Mouse (Mus musculus) urinary bladder, adult 2 months (tissue): Measurements from ENCODE around the gene Itpripl1. TPM values are rescaled to one million over a fixed set of nuclear protein-coding genes. Genes with fewer than 3 reads are reported as not detected.
"Not testable (repeated sequence)": the region's sequence is repeated elsewhere in the genome, so short reads cannot be mapped to it uniquely, and the experiment has no call there.

Experiments
- DNase-seq: peaks from one replicate; pipeline ENCODE4 v3.0.0; 2022; ENCODE audit warnings: low spot score
- polyA plus RNA-seq: library from polyadenylated mRNA; depleted of rRNA; stranded (reverse); fragments of >200 nt; gene quantifications from 2 replicates; pipeline ENCODE4 v1.2.3, GENCODE M21; 2012; rRNA removed

The Itpripl1 gene
- polyA plus RNA-seq, 1 experiment: 10.4 TPM

GRCm38 (mm10) chr2:127092000-127092399 lies 51.2 kb downstream of the Itpripl1 start:
- no peak for DNase-seq

DNA sequence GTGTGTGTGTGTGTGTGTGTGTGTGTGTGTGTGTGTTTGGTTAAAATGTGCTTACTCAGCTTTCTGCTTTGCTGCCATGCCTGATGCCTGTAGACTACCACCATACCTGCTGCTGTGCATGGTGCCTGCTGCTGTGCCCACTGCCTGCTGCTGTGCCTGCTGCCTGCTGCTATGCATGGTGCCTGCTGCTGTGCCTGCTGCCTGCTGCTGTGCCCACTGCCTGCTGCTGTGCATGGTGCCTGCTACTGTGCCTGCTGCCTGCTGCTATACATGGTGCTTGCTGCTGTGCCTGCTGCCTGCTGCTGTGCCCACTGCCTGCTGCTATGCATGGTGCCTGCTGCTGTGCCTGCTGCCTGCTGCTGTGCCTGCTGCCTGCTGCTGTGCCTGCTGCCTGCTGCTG lies 53.1 kb downstream of the Itpripl1 start:
- DNase-seq: not testable (repeated sequence)

Other genes with a start within 250 kb of the Itpripl1 start
- gene Sppl2a, start 210.2 kb downstream of the Itpripl1 start, polyA plus RNA-seq: 53.6 and 58.1 TPM in 2 replicates
- 7.1 and 7.6 TPM in 2 replicates for gene Ap4e1, start 134.7 kb downstream of the Itpripl1 start, polyA plus RNA-seq
- gene Blvra, start 72.8 kb downstream of the Itpripl1 start, polyA plus RNA-seq: 41.6 and 46.7 TPM in 2 replicates
- 2.6 and 3.2 TPM in 2 replicates for gene Ncaph, start 9.5 kb downstream of the Itpripl1 start, polyA plus RNA-seq
- gene 1810024B03Rik, start 64.8 kb upstream of the Itpripl1 start, polyA plus RNA-seq: 3.3 and 3.5 TPM in 2 replicates
- gene Snrnp200, start 64.9 kb upstream of the Itpripl1 start, polyA plus RNA-seq: 53.1 and 59.2 TPM in 2 replicates
- gene Ciao1, start 104.4 kb upstream of the Itpripl1 start, polyA plus RNA-seq: 62.3 and 68.2 TPM in 2 replicates
- gene Tmem127, start 104.5 kb upstream of the Itpripl1 start, polyA plus RNA-seq: 38.7 and 45.4 TPM in 2 replicates
- gene Stard7, start 126.8 kb upstream of the Itpripl1 start, polyA plus RNA-seq: 46.6 and 48.7 TPM in 2 replicates
- gene Dusp2, start 192.7 kb upstream of the Itpripl1 start, polyA plus RNA-seq: 2.9 and 3.0 TPM in 2 replicates
- not detected in 2 replicates for gene Astl, start 195.2 kb upstream of the Itpripl1 start, polyA plus RNA-seq
- 0.03 and 0.09 TPM in 2 replicates for gene Adra2b, start 219.8 kb upstream of the Itpripl1 start, polyA plus RNA-seq